Mouse (Mus musculus): Measurements from ENCODE around the gene Gm21992. TPM values are rescaled to one million over a fixed set of nuclear protein-coding genes. Genes with fewer than 3 reads are reported as not detected.

The Gm21992 gene
- total and polyA plus RNA-seq, 3 experiments = 10.8 to 21.9 TPM; not detected in 1

- H3K27ac ChIP-seq (ENCODE audit: control insufficient read depth, low read depth, low read length) = no peak overlapping the region
These were observed 54.5 kb downstream of the Gm21992 start for GRCm38 (mm10) chr19:4756921-4757320.

GRCm38 (mm10) chr19:4756193-4756911 lies 55.1 kb downstream of the Gm21992 start, which contains the start of gene Rbm4b:
Gene Rbm4b, plus strand, starts transcription at chr19:4756497.
- peak within 1 kb of the TSS; percentile 87 to 89 for H3K4me3 ChIP-seq (ENCODE audit: control insufficient read depth in 1 of 2, insufficient read depth in 1 of 2, low read depth in 2 of 2, low read length in 2 of 2)
- no peaks in the 10 kb centered on the region; a peak in 1 of 4 replicates for H3K4me1 ChIP-seq (ENCODE audit: control insufficient read depth in 1 of 2, insufficient read depth in 2 of 2, low read length in 2 of 2)
- H3K27me3 ChIP-seq (ENCODE audit: control insufficient read depth in 1 of 2, insufficient read depth in 2 of 2, low read length in 2 of 2) = no peaks in the 10 kb centered on the region
- peaks cover 5 to 13% of the 10 kb centered on the region in 2 experiments for H3K36me3 ChIP-seq (ENCODE audit: control insufficient read depth in 1 of 2, insufficient read depth in 2 of 2, low read length in 2 of 2)
- H3K9ac ChIP-seq (ENCODE audit: control insufficient read depth, low read depth, low read length, poor library complexity, severe bottlenecking) = peak within 1 kb of the TSS; percentile 91
- peak within 1 kb of the TSS; percentile 80 for H3K27ac ChIP-seq (ENCODE audit: control insufficient read depth, low read depth, low read length)
- H3K9me3 ChIP-seq (replicated peaks; ENCODE audit: insufficient read depth, low read length) = no peaks in the 10 kb centered on the region
- peak; percentile 97 for DNase-seq (ENCODE audit: low read depth, low spot score)
- peaks cover 9% of the 10 kb centered on the region for H3K79me2 ChIP-seq (ENCODE audit: control insufficient read depth, insufficient read depth, low read length, poor library complexity)
- TF ChIP-seq E2F4 (IDR thresholded peaks at IDR 0.05; ENCODE audit: borderline replicate concordance, low read depth, low read length) (peak; percentile 37; the same call in 1 of the 2 replicates), MYB (IDR thresholded peaks at IDR 0.05; ENCODE audit: low read depth, low read length) (no peak), MAZ (IDR thresholded peaks at IDR 0.05; ENCODE audit: low read depth, low read length) (peak; percentile 79; the same call in 1 of the 2 replicates), KAT2A (conservative IDR thresholded peaks at IDR 0.05; ENCODE audit: low read depth, low read length) (no peak; the same call in 1 of the 2 replicates), MAX (IDR thresholded peaks at IDR 0.05; ENCODE audit: low read length) (no peak; the same call in 1 of the 2 replicates), POLR2AphosphoS5 (IDR thresholded peaks at IDR 0.05; ENCODE audit: borderline replicate concordance, low read depth, low read length) (no peak), GABPA (IDR thresholded peaks at IDR 0.05; ENCODE audit: low read depth, low read length) (no peak), TBP (IDR thresholded peaks at IDR 0.05; ENCODE audit: low read depth, low read length) (0 out of 2 replicates have a peak, but pooled peaks have one; percentile 9), ELF1 (IDR thresholded peaks at IDR 0.05; ENCODE audit: low read depth, low read length) (0 out of 2 replicates have a peak, but pooled peaks have one; percentile 16), CHD1 (IDR thresholded peaks at IDR 0.05; ENCODE audit: low read depth, low read length) (no peak), ETS1 (IDR thresholded peaks at IDR 0.05; ENCODE audit: low read depth, low read length) (no peak; the same call in 1 of the 2 replicates), TAL1 (IDR thresholded peaks at IDR 0.05; ENCODE audit: low read length) (no peak), MAFK (IDR thresholded peaks at IDR 0.05; ENCODE audit: borderline replicate concordance, low read depth, low read length) (no peak), SIN3A (IDR thresholded peaks at IDR 0.05; ENCODE audit: low read length) (peak; percentile 49; the same call in 1 of the 2 replicates), POLR2AphosphoS2 (IDR thresholded peaks at IDR 0.05; ENCODE audit: low read length) (peak; percentile 98), USF1 (IDR thresholded peaks at IDR 0.05; ENCODE audit: low read depth, low read length) (peak; percentile 82), NELFE (IDR thresholded peaks at IDR 0.05; ENCODE audit: low read depth, low read length) (peak; percentile 69), MXI1 (IDR thresholded peaks at IDR 0.05; ENCODE audit: low read depth, low read length) (peak; percentile 61), CHD2 (IDR thresholded peaks at IDR 0.05; ENCODE audit: low read length) (peak; percentile 66), TCF12 (IDR thresholded peaks at IDR 0.05; ENCODE audit: low read depth, low read length) (peak; percentile 43; the same call in 1 of the 2 replicates), HCFC1 (IDR thresholded peaks at IDR 0.05; ENCODE audit: low read depth, low read length) (peak; percentile 83), NRF1 (IDR thresholded peaks at IDR 0.05; ENCODE audit: insufficient read depth, low read depth, low read length, poor library complexity, severe bottlenecking) (peak; percentile 81), MYC (IDR thresholded peaks at IDR 0.05; ENCODE audit: low read depth, low read length) (peak; percentile 38; the same call in 1 of the 2 replicates), JUND (IDR thresholded peaks at IDR 0.05; ENCODE audit: low read depth, low read length) (no peak), RCOR1 (IDR thresholded peaks at IDR 0.05; ENCODE audit: low read depth, low read length) (no peak), MEF2A (IDR thresholded peaks at IDR 0.05; ENCODE audit: extremely low read depth, insufficient replicate concordance, low read depth, low read length, poor library complexity, severe bottlenecking) (no peak), ZNF384 (IDR thresholded peaks at IDR 0.05; ENCODE audit: low read depth, low read length) (no peak), POLR2A (IDR thresholded peaks at IDR 0.05; ENCODE audit: control insufficient read depth in 1 of 2, insufficient read depth in 1 of 2, low read depth in 1 of 2, low read length in 2 of 2, poor library complexity in 1 of 2) (peak; percentile 74 to 92), GATA1 (IDR thresholded peaks at IDR 0.05; ENCODE audit: low read depth, low read length) (no peak), CTCF (IDR thresholded peaks at IDR 0.05 in 2 of 3, conservative IDR thresholded peaks at IDR 0.05 in 1 of 3; ENCODE audit: control insufficient read depth in 1 of 3, insufficient read depth in 1 of 3, low read depth in 2 of 3, low read length in 3 of 3, poor library complexity in 1 of 3, severe bottlenecking in 1 of 3) (no peak)

More at GRCm38 (mm10) chr19:4756921-4757320, 54.5 kb downstream of the Gm21992 start:
- Histone ChIP-seq H3K36me3 (ENCODE audit: control insufficient read depth in 1 of 2, insufficient read depth in 2 of 2, low read length in 2 of 2) (peaks cover 8 to 13% of the 10 kb centered on the region in 2 experiments), H3K4me1 (ENCODE audit: control insufficient read depth in 1 of 2, insufficient read depth in 2 of 2, low read length in 2 of 2) (no peaks in the 10 kb centered on the region; a peak in 1 of 4 replicates), H3K4me3 (ENCODE audit: control insufficient read depth in 1 of 2, insufficient read depth in 1 of 2, low read depth in 2 of 2, low read length in 2 of 2) (peak overlapping the region; percentile 87 to 89), H3K9me3 (replicated peaks; ENCODE audit: insufficient read depth, low read length) (no peaks in the 10 kb centered on the region), H3K27me3 (ENCODE audit: control insufficient read depth in 1 of 2, insufficient read depth in 2 of 2, low read length in 2 of 2) (no peaks in the 10 kb centered on the region), H3K9ac (ENCODE audit: control insufficient read depth, low read depth, low read length, poor library complexity, severe bottlenecking) (peak overlapping the region; percentile 91), H3K79me2 (ENCODE audit: control insufficient read depth, insufficient read depth, low read length, poor library complexity) (peaks cover 9% of the 10 kb centered on the region)
- no peak for DNase-seq (ENCODE audit: low read depth, low spot score)
- TF ChIP-seq TBP (IDR thresholded peaks at IDR 0.05; ENCODE audit: low read depth, low read length) (no peak), MXI1 (IDR thresholded peaks at IDR 0.05; ENCODE audit: low read depth, low read length) (peak; percentile 6; the same call in 1 of the 2 replicates)
